Mouse (Mus musculus): ENCODE measurements around the gene Lrmda.

GRCm38 (mm10) chr14:22578986-22579385, 559.5 kb downstream of the Lrmda start:
- TF ChIP-seq POLR2A (IDR thresholded peaks at IDR 0.05; ENCODE audit: borderline replicate concordance, extremely low read depth, insufficient read depth, insufficient read length, poor library complexity, severe bottlenecking) (no peak), CTCF (IDR thresholded peaks at IDR 0.05; ENCODE audit: borderline replicate concordance, extremely low read depth, insufficient read depth, insufficient read length) (no peak)
